10 mouse cellular contexts compared by ENCODE assay signal in genomic region chr16:33261584-33262061, GRCm38 (mm10). TPM values are rescaled to one million over a fixed set of nuclear protein-coding genes. Genes with fewer than 3 reads are reported as not detected.
DNase-seq lines count a peak whose midpoint lies in the region; ATAC-seq and TF ChIP-seq lines count a peak whose summit lies in the region.
"Had no signal": no experiment of that assay in that cellular context is flagged by ENCODE, and none has a peak within 500 bp of the region (broad histone marks: within the 10 kb centered on the region; RNA-seq: fewer than 3 reads in every experiment).

No protein-coding gene starts in this region.

- no peaks in the 10 kb centered on the region for H3K4me1 ChIP-seq in embryonic facial prominence, embryonic 14.5 days (ENCODE audit: control insufficient read depth, insufficient read depth, low read length)
- H3K4me1 ChIP-seq in embryonic facial prominence, embryonic 10.5 days = no peaks in the 10 kb centered on the region
- H3K4me1 ChIP-seq in heart, embryonic 14.5 days (ENCODE audit: control insufficient read depth in 2 of 2, insufficient read depth in 2 of 2, low read length in 2 of 2) = peaks cover 11 to 34% of the 10 kb centered on the region in 2 experiments
- no peaks in the 10 kb centered on the region; the same call in 1 of the 2 replicates for H3K4me1 ChIP-seq in hindbrain, embryonic 13.5 days (replicated peaks)
- H3K4me1 ChIP-seq in forebrain, postnatal 0 days (ENCODE audit: insufficient read depth) = no peaks in the 10 kb centered on the region

- 0 out of 2 replicates have a peak overlapping the region, but pooled peaks have one; percentile 33 for H3K27ac ChIP-seq in embryonic facial prominence, embryonic 14.5 days (replicated peaks; ENCODE audit: low read depth, low read length)
- H3K27ac ChIP-seq in embryonic facial prominence, embryonic 10.5 days (replicated peaks) = no peak overlapping the region
- H3K27ac ChIP-seq in heart, embryonic 14.5 days (replicated peaks in 1 of 2; ENCODE audit: control insufficient read depth in 1 of 2, insufficient read depth in 1 of 2, low read depth in 2 of 2, low read length in 2 of 2) = peak overlapping the region; percentile 1 to 39; a peak in 2 of 4 replicates
- no peak overlapping the region for H3K27ac ChIP-seq in hindbrain, embryonic 13.5 days
- H3K27ac ChIP-seq in forebrain, postnatal 0 days (ENCODE audit: low read depth, low read length) = no peak overlapping the region

- peaks cover 25% of the 10 kb centered on the region for H3K36me3 ChIP-seq in embryonic facial prominence, embryonic 14.5 days (ENCODE audit: control insufficient read depth, insufficient read depth, low read length)
- peaks cover 50% of the 10 kb centered on the region for H3K36me3 ChIP-seq in embryonic facial prominence, embryonic 10.5 days (replicated peaks)
- peaks cover 29% of the 10 kb centered on the region for H3K36me3 ChIP-seq in heart, embryonic 14.5 days (ENCODE audit: control insufficient read depth, insufficient read depth, low read length)
- H3K36me3 ChIP-seq in hindbrain, embryonic 13.5 days = peaks cover 34% of the 10 kb centered on the region
- H3K36me3 ChIP-seq in forebrain, postnatal 0 days (ENCODE audit: insufficient read depth) = peaks cover 15% of the 10 kb centered on the region

- WGBS in embryonic facial prominence, embryonic 14.5 days = 82% methylated on average over 2 of the region's 2 CpGs
- WGBS in embryonic facial prominence, embryonic 10.5 days = 83% methylated on average over 2 of the region's 2 CpGs
- WGBS in heart, embryonic 14.5 days = 36% methylated on average over 2 of the region's 2 CpGs
- WGBS in hindbrain, embryonic 13.5 days = 70% methylated on average over 2 of the region's 2 CpGs
- 83% methylated on average over 2 of the region's 2 CpGs for WGBS in forebrain, postnatal 0 days

- no peaks in the 10 kb centered on the region for H3K9me3 ChIP-seq in embryonic facial prominence, embryonic 14.5 days (ENCODE audit: control insufficient read depth, low read length)
- H3K9me3 ChIP-seq in embryonic facial prominence, embryonic 10.5 days = no peaks in the 10 kb centered on the region
- no peaks in the 10 kb centered on the region for H3K9me3 ChIP-seq in heart, embryonic 14.5 days (ENCODE audit: control insufficient read depth, low read length)
- no peaks in the 10 kb centered on the region for H3K9me3 ChIP-seq in hindbrain, embryonic 13.5 days
- H3K9me3 ChIP-seq in forebrain, postnatal 0 days (ENCODE audit: low read length) = no peaks in the 10 kb centered on the region

- no peak overlapping the region for H3K4me3 ChIP-seq in embryonic facial prominence, embryonic 14.5 days (ENCODE audit: low read depth, low read length)
- H3K4me3 ChIP-seq in embryonic facial prominence, embryonic 10.5 days = no peak overlapping the region
- H3K4me3 ChIP-seq in heart, embryonic 14.5 days (ENCODE audit: control insufficient read depth in 1 of 2, insufficient read depth in 1 of 2, low read depth in 1 of 2, low read length in 2 of 2) = no peak overlapping the region
- no peak overlapping the region for H3K4me3 ChIP-seq in hindbrain, embryonic 13.5 days
- H3K4me3 ChIP-seq in forebrain, postnatal 0 days (ENCODE audit: low read depth, low read length) = no peak overlapping the region

- ATAC-seq in embryonic facial prominence, embryonic 14.5 days (ENCODE audit: low read depth) = no peak
- ATAC-seq in heart, embryonic 14.5 days (ENCODE audit: insufficient number of reproducible peaks, insufficient read depth, low FRiP score, low read depth) = peak; percentile 33; the same call in 1 of the 2 replicates
- ATAC-seq in hindbrain, embryonic 13.5 days (ENCODE audit: low FRiP score) = no peak
- no peak for ATAC-seq in forebrain, postnatal 0 days

- no peak for TF ChIP-seq CTCF in forebrain, postnatal 0 days (IDR thresholded peaks at IDR 0.05; ENCODE audit: low read depth)

- H3K9ac ChIP-seq in embryonic facial prominence, embryonic 14.5 days (ENCODE audit: low read depth, low read length) = no peak overlapping the region
- no peak overlapping the region for H3K9ac ChIP-seq in heart, embryonic 14.5 days (ENCODE audit: low read length)
- H3K9ac ChIP-seq in hindbrain, embryonic 13.5 days = no peak overlapping the region
- no peak overlapping the region for H3K9ac ChIP-seq in forebrain, postnatal 0 days

- no peak overlapping the region for H3K4me2 ChIP-seq in embryonic facial prominence, embryonic 14.5 days (ENCODE audit: low read depth, low read length)
- H3K4me2 ChIP-seq in heart, embryonic 14.5 days (ENCODE audit: low read length) = peak overlapping the region; percentile 4; the same call in 1 of the 2 replicates
- no peak overlapping the region for H3K4me2 ChIP-seq in hindbrain, embryonic 13.5 days
- no peak overlapping the region for H3K4me2 ChIP-seq in forebrain, postnatal 0 days (ENCODE audit: low read depth)

- no peaks in the 10 kb centered on the region for H3K27me3 ChIP-seq in embryonic facial prominence, embryonic 14.5 days (replicated peaks; ENCODE audit: control insufficient read depth, insufficient read depth, low read length)
- H3K27me3 ChIP-seq in embryonic facial prominence, embryonic 10.5 days (replicated peaks; ENCODE audit: low read depth, poor library complexity, severe bottlenecking) = no peaks in the 10 kb centered on the region
- H3K27me3 ChIP-seq in heart, embryonic 14.5 days (ENCODE audit: control insufficient read depth, insufficient read depth, low read length) = no peaks in the 10 kb centered on the region
- H3K27me3 ChIP-seq in hindbrain, embryonic 13.5 days = no peaks in the 10 kb centered on the region
- no peaks in the 10 kb centered on the region for H3K27me3 ChIP-seq in forebrain, postnatal 0 days (ENCODE audit: insufficient read depth, low read length)

- no peak for DNase-seq in embryonic facial prominence, embryonic 14.5 days (ENCODE audit: low spot score)
- no peak for DNase-seq in embryonic facial prominence, embryonic 10.5 days (ENCODE audit: low spot score)
- DNase-seq in 416B (ENCODE audit: low read depth) = peak; percentile 98
- DNase-seq in lung, postnatal 10 days = peak; percentile 64
- no peak for DNase-seq in cerebellum, adult 11 months
- no peak for DNase-seq in forebrain, postnatal 0 days
- DNase-seq: adrenal gland, postnatal 36 days; left cerebral cortex, postnatal 4 days had no signal

RNA-seq across cellular contexts. Expression of gene Snx4, which starts 10.4 kb away (rescaled TPM):
- polyA plus RNA-seq in embryonic facial prominence, embryonic 14.5 days (2014; fragmentation: Nextera tagmentation; extraction: Ambion mirVana) = 94.6 and 108 TPM in 2 replicates
- 64.9 and 66.8 TPM in 2 replicates for polyA plus RNA-seq in embryonic facial prominence, embryonic 10.5 days (2016; fragmentation: Nextera tagmentation; extraction: Ambion mirVana)
- 82.3 TPM in 2 replicates for polyA plus RNA-seq in heart, embryonic 14.5 days (2014; fragmentation: Nextera tagmentation; extraction: Ambion mirVana)
- polyA plus RNA-seq in hindbrain, embryonic 13.5 days (2015; fragmentation: Nextera tagmentation; extraction: Ambion mirVana) = 82.6 and 86.3 TPM in 2 replicates
- total RNA-seq in forebrain, postnatal 0 days (2014; rRNA removed) = 91.1 and 108 TPM in 2 replicates
- polyA plus RNA-seq in forebrain, postnatal 0 days (2015; fragmentation: Nextera tagmentation; extraction: Ambion mirVana) = 93.5 and 95.4 TPM in 2 replicates

Comparison
In these comparisons a context has a peak if more than half of its experiments do, and no peak if none do; other contexts are left out.
1. H3K27ac ChIP-seq: peak in embryonic facial prominence, embryonic 14.5 days (single experiment) and heart, embryonic 14.5 days (2 of 2); none in embryonic facial prominence, embryonic 10.5 days (single experiment), hindbrain, embryonic 13.5 days (single experiment) and forebrain, postnatal 0 days (single experiment).
2. DNase-seq: peak in 416B (single experiment) and lung, postnatal 10 days (single experiment); none in embryonic facial prominence, embryonic 14.5 days (single experiment), embryonic facial prominence, embryonic 10.5 days (single experiment), cerebellum, adult 11 months (single experiment) and forebrain, postnatal 0 days (single experiment).